Mouse (Mus musculus) cerebellum, postnatal 25 days (tissue): ENCODE measurements around the gene Gpc5.

Experiments
- DNase-seq, 2 experiments: peaks; one replicate each; pipeline ENCODE4 v3.0.0; 2021; ENCODE audit warnings: mixed read lengths in 2 of 2

Gene Gpc5

DNA sequence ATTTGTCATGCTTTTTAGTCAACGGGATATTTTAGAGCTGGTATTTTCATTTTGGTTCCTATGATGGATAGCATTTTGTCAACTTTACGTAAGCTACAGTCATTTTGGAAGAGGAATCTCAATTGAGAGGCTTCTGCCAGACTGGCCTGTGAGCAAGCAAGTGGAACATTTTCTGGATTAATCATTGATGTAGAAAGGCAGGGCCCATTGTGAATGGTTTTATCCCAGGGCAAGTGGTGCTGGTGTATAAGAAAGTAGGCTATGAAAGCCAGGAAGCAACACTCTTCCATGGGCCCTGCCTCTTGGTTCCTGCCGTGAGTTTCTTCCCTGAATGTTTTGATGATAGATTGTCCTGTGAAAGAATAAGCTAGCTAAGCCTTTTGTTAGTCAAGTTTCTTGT, 777.1 kb downstream of the Gpc5 start:
- DNase-seq: no peak

- DNase-seq: no peak
Measured at GRCm38 (mm10) chr14:115976062-115976461, 884.0 kb downstream of the Gpc5 start.

GRCm38 (mm10) chr14:115979233-115979632, 887.2 kb downstream of the Gpc5 start:
- DNase-seq: no peak

- DNase-seq: no peak
Measured at GRCm38 (mm10) chr14:115990764-115991163, 898.7 kb downstream of the Gpc5 start.

GRCm38 (mm10) chr14:115993520-115994106, 901.6 kb downstream of the Gpc5 start:
- no peak for DNase-seq

GRCm38 (mm10) chr14:115998931-115999330, 906.9 kb downstream of the Gpc5 start:
- no peak for DNase-seq

- no peak for DNase-seq
Measured at GRCm38 (mm10) chr14:116087010-116087409, 995.0 kb downstream of the Gpc5 start.

DNA sequence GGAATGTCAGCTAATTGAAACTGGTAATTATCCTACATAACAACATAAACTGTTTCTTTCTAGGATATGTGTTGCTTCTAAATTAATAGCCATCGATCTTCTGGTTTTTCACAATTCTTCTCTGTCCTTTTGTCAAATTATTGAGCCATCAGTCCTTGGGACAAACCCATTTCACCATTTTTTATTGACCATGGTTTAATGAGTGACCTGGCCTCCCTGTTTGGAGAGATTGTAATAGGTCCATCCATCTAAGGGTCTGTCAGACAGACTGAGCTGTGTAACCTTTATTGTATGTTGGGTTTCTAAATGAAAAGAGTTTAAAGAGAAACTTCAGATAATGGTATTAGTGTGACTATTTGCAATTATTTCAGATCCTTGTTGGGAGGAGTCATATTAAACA, 1035.9 kb downstream of the Gpc5 start:
- DNase-seq: no peak

DNA sequence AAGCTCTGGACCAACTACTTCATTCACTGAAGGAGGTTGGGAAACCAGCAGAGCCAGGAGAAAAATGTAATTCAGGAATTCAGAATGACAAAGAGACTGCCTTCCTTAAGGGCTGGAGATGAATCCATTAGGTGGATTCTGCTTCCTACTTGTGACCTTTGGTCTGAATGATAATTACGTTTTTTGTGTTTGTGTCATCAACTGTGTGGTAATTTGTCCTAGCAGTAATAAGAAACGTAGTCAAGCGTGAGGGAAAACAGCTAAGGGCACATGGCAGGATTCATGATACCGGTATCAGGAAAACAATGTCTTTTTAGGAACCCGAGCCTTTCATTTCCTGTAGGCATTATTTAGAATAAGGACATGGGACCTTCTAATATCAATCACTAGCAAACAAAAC, 1045.3 kb downstream of the Gpc5 start:
- no peak for DNase-seq

DNA sequence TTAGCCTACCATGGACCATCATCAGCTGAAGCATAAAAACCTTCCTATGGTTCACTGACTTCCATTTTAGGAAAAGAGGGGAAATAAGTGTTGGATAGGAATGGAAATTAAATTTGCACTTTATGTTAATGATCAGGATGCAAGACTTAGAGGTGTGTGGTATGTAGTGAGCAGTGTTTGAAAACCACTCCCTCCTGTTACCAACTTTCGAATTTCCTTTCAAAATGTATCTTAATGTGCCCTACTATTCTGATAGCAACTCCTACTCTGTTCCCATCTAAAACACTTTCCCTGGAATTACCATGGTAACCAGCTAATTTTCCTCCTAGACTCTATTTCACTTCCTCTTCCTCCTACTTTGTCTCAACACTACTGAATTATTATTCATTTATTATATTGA, 1045.8 kb downstream of the Gpc5 start:
- DNase-seq: no peak

DNA sequence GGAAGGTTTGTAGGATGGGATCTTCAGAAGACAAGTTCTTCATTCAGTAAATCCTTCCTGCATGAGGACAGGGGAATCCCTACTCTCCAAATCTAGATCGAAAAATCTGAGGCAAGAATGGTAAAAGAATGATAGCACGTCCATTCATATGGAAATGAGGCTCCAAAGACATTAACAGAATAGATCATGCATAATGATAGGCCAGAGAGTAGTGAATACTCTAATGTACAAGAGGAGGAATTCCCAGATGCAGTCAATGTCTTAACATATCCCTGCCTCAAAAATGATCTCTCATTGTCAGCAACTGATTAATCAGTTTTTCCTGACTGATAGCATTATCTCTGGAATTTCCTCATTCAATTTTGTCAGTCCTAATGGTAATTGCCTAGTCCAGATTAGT, 1070.6 kb downstream of the Gpc5 start:
- DNase-seq: no peak

DNA sequence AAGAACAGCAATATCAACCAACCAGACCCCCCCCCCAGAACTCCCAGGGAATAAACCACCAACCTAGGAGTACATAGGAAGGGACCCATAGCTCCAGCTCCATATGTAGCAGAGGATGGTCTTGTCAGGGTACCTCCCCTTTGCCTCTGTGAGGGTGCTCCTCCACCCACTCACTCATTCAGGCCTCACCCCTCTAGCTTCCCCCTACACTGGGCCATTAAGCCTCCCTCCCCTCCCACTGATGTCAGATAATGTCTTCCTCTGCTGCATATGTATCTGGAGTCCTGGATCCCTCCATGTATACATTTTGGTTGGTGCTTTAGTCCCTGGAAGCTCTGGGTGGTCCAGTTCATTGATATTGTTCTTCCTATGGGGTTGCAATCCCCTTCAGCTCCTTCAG, 1075.4 kb downstream of the Gpc5 start:
- DNase-seq: no peak

DNA sequence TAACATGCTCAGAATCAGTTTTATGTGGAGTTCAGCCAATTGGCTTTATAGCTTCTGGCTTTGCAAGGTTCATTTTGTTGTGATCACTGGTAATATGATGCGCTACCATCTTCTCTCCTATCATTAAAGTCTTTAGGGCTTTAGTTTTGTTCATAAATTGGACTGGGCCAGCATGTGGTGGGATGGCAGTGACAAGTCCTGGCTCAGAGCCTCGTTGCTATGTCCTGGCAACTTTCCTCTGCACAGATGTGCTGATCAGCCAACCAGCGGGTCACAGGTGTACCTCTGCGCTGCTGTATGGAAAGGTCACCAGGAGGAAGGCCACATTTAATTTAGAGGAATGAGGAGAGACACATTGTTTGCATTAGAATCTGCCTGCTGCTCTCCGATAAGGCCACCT, 1077.1 kb downstream of the Gpc5 start:
- DNase-seq: no peak

- no peak for DNase-seq
Measured at GRCm38 (mm10) chr14:116186981-116187380, 1095.0 kb downstream of the Gpc5 start.

DNA sequence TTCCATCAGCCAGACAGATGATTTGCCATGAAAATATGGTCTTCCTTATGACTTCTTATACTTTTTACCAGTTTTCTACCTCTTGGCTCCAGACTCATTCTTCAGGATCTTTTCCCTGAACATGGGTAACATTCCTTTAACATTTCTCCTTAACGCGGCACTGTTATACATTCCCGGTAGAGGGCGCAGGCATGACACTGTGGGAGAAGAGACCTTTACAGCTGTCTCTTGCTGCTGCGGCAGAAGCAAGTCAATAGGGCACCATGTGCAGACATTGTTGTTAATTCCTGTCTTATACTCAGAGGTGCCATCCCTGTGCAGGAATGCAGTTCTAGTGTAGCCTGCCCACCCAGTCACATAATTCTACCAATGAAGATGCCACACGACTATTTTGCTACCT, 1115.0 kb downstream of the Gpc5 start:
- no peak for DNase-seq

DNA sequence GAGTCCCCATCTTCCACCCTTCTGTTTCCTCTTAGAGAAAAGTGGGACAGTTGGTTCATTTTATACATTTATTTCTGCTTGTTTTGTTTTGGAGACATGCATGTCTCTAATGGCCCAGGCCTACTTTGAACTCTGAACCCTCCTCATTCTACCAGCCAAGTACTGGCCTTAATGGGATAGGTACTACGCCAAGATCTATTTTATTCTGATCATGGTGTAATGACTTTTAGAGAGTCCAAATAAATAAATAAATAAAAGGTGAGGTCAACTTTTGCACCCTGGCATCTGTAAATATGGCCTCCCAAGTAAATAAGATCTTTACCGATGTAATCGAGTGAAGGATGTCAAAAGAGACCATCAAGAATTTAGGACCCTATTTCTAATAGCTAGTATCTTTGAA, 1116.6 kb downstream of the Gpc5 start:
- no peak for DNase-seq

DNA sequence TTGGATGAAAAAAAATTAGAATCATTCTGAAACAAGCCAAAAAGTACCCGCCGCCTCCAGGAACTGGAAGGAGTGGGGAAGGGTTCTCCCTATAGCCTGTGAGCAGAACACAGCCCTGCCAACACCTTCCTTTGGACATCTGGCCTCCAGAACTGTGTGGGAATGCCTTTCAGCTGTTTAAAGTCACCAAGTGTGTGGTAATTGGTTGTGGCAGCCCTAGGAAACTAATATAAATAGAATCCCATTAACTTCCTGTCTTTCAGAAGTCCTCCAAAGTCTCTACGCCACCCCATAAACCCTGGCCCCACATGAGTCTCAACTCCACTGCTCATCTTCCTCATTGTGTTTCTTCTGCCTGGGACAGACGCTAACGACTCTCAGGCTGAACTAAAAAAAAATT, 1117.0 kb downstream of the Gpc5 start:
- DNase-seq: no peak

GRCm38 (mm10) chr14:116210304-116210703, 1118.3 kb downstream of the Gpc5 start:
- DNase-seq: no peak

DNA sequence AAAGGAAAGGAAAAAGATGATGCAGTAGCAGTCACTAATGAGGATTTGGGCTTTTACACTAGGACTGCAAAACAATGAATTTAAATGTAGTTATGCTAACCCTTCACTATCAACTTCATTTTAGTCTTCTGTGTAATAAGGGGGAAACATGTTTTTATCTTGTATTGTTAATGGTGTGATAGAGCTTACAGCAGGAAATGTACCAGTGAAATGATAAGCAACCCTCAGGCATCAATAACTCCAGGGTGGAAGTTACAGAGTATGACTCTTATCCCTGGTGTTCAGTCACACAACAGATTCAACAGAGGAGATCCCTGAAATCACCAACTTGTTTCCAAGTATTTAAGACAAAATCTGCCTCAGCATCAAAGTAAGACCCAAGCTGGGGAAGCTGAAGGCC, 1120.0 kb downstream of the Gpc5 start:
- no peak for DNase-seq

GRCm38 (mm10) chr14:116258126-116258525, 1166.1 kb downstream of the Gpc5 start:
- no peak for DNase-seq

DNA sequence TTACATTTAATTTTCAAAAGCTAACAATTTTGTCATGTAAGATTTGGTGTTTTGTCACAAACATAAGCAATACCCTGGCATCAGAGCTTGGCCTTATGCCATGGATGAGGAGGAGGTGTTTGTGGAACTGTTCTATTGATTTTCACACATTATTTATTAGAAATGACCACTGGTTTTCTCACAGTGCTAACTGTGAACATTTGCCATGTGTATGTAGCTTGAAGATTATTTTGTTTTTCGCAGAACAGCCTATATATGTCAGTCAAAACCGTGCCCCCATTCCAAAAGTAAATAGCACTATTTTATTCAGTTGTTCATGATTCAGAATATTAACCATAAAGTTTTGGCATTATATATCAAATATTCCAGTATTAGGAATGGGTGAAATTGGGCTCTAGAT, 1216.5 kb downstream of the Gpc5 start:
- DNase-seq: no peak

DNA sequence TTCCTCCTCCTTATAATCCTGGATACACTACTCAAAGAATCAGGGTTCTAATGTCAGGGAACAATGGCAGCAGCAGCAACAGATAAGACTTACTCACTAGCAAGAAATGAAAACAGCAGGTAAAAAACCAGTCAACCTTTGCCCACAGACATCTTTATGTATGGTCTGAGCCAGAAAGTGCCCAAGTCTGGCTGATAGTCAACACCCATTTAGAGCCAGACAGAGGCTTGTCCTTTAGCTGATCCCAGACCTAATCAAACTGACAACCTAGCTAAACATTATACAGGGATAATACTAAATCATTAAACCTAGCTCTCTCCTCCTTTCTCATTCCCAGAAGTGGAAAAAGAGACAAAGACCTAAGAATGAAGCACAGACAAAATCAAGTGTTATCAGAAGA, 1225.5 kb downstream of the Gpc5 start:
- DNase-seq: no peak

- DNase-seq: no peak
Measured at GRCm38 (mm10) chr14:116336182-116336581, 1244.2 kb downstream of the Gpc5 start.

GRCm38 (mm10) chr14:116338395-116338794, 1246.4 kb downstream of the Gpc5 start:
- no peak for DNase-seq

- DNase-seq: no peak
Measured at GRCm38 (mm10) chr14:116348560-116348959, 1256.5 kb downstream of the Gpc5 start.

GRCm38 (mm10) chr14:116384602-116385001, 1292.6 kb downstream of the Gpc5 start:
- no peak for DNase-seq
